Mouse (Mus musculus): ENCODE measurements around the gene Vmn1r200. TPM values are rescaled to one million over a fixed set of nuclear protein-coding genes. Genes with fewer than 3 reads are reported as not detected.
"Not testable (repeated sequence)": the region's sequence is repeated elsewhere in the genome, so short reads cannot be mapped to it uniquely, and the experiment has no call there.

Gene Vmn1r200
- not detected in 2 replicates for polyA plus RNA-seq (2015; fragmentation: Nextera tagmentation; extraction: Ambion mirVana)

DNA sequence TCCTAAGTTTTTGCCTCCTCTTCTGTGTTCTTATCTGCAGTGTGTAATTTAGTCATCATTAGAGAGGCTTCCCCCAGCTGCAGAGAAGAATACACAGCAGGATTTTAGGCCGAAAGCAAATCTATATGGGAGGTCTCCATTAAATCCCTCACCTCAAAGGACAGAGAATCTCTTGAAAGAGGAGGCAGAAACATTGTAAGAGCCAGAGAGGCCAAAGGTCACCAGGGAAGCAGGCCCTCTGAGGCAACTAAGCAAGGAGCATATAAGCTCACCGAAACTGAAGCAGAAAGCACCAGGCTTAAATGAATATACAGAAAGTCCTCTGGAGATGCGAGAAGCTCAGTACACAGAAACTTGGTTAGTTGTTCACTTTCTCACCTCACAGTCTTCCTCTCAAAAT is at the start of gene Vmn1r200:
Gene Vmn1r200, plus strand, starts transcription at position 301 of the 400 bp plus-strand sequence.
- no peak for DNase-seq (ENCODE audit: low spot score)

GRCm38 (mm10) chr13:22350064-22350463 is 40.1 kb upstream of the Vmn1r200 start, which contains the start of gene Vmn1r198:
Vmn1r198 (plus strand) TSS chr13:22350364.
- no peak for DNase-seq (ENCODE audit: low spot score)

GRCm38 (mm10) chr13:22350813-22351212 is 39.4 kb upstream of the Vmn1r200 start:
- no peak for DNase-seq (ENCODE audit: low spot score)

DNA sequence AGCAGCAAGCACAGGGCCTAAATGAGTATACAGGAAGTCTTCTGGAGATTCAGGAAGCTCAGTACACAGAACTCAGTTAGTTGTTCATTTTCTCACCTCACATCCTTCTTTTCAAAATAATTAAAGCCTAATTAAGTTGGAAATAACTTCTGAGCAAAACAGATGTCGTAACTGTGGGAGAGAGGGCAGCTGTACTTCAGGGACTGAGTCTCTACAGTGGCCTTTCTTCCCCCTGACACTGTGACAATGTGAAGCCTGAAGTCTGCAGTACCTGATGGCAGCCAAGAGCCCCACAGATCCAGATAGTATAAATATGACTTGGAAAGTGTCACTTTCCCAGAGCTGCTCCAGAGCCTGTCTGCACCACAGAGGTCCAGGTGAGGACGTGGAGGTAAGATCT is 10.7 kb upstream of the Vmn1r200 start, which contains the start of gene Vmn1r199:
Gene Vmn1r199, plus strand, starts transcription at position 301 of the 400 bp plus-strand sequence.
- DNase-seq (ENCODE audit: low spot score), result no peak

DNA sequence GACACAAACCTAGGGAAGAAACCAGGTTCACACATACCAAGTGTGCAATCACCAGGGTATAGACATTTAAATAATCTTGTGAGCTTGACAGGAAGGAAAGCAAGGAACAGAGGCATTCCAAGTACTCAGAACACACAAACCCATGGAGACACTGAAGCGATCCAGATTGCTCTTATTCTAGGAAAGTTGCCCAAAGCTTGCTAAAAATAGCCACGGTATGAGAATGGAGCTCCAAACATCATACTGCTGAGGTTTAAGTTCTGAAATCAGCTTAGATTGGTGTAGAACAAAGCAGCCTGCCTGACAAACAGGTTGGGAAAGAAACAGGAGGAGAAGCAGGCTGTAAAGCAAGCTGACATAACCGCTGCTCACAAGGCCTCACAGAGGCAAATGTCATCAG is 9.0 kb upstream of the Vmn1r200 start:
- DNase-seq (ENCODE audit: low spot score), result not testable (repeated sequence)

- no peak for DNase-seq (ENCODE audit: low spot score)
These were observed 6.8 kb upstream of the Vmn1r200 start for GRCm38 (mm10) chr13:22383401-22383800.

- DNase-seq (ENCODE audit: low spot score), result no peak
These were observed 3.1 kb upstream of the Vmn1r200 start for GRCm38 (mm10) chr13:22387050-22387449.

DNA sequence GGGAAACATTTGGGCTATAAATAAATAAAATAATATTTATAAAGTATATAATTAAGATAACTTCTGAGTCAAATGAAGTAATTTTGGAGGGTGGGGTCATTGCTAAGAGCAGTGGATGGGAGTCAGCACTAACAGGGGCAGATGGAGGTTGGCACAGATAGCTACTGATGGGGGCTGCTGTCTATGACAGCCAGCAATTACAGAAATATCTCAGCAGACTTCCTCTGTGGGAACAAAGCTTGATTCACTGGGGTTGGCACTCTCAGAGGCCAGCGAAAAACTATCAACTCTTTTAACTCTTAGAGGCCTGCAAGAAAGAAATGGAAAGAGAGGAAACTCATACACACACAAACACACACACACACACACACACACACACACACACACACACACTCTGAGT is 12.8 kb downstream of the Vmn1r200 start:
- DNase-seq (ENCODE audit: low spot score), result no peak

Other genes with a start within 250 kb of the Vmn1r200 start
- gene Vmn1r191, start 206.4 kb upstream of the Vmn1r200 start, polyA plus RNA-seq (2015; fragmentation: Nextera tagmentation; extraction: Ambion mirVana), result not detected in 2 replicates
- gene Vmn1r192, start 199.2 kb upstream of the Vmn1r200 start, polyA plus RNA-seq (2015; fragmentation: Nextera tagmentation; extraction: Ambion mirVana), result not detected in 2 replicates
- gene Vmn1r193, start 167.2 kb upstream of the Vmn1r200 start, polyA plus RNA-seq (2015; fragmentation: Nextera tagmentation; extraction: Ambion mirVana), result not detected in 2 replicates
- not detected in 2 replicates for gene Vmn1r194, start 146.2 kb upstream of the Vmn1r200 start, polyA plus RNA-seq (2015; fragmentation: Nextera tagmentation; extraction: Ambion mirVana)
- not detected in 2 replicates for gene Vmn1r195, start 119.9 kb upstream of the Vmn1r200 start, polyA plus RNA-seq (2015; fragmentation: Nextera tagmentation; extraction: Ambion mirVana)
- gene Vmn1r196, start 100.5 kb upstream of the Vmn1r200 start, polyA plus RNA-seq (2015; fragmentation: Nextera tagmentation; extraction: Ambion mirVana), result not detected in 2 replicates
- not detected in 2 replicates for gene Vmn1r197, start 65.8 kb upstream of the Vmn1r200 start, polyA plus RNA-seq (2015; fragmentation: Nextera tagmentation; extraction: Ambion mirVana)
- gene Vmn1r198, start 40.0 kb upstream of the Vmn1r200 start, polyA plus RNA-seq (2015; fragmentation: Nextera tagmentation; extraction: Ambion mirVana), result not detected in 2 replicates
- not detected in 2 replicates for gene Vmn1r199, start 10.6 kb upstream of the Vmn1r200 start, polyA plus RNA-seq (2015; fragmentation: Nextera tagmentation; extraction: Ambion mirVana)
- gene Vmn1r201, start 81.5 kb downstream of the Vmn1r200 start, polyA plus RNA-seq (2015; fragmentation: Nextera tagmentation; extraction: Ambion mirVana), result not detected in 2 replicates
- 0.03 TPM in 1 of 2 replicates, not detected in the other for gene Vmn1r202, start 115.0 kb downstream of the Vmn1r200 start, polyA plus RNA-seq (2015; fragmentation: Nextera tagmentation; extraction: Ambion mirVana)
- not detected in 2 replicates for gene Vmn1r203, start 127.7 kb downstream of the Vmn1r200 start, polyA plus RNA-seq (2015; fragmentation: Nextera tagmentation; extraction: Ambion mirVana)
- not detected in 2 replicates for gene Vmn1r204, start 162.8 kb downstream of the Vmn1r200 start, polyA plus RNA-seq (2015; fragmentation: Nextera tagmentation; extraction: Ambion mirVana)
- gene Vmn1r205, start 202.6 kb downstream of the Vmn1r200 start, polyA plus RNA-seq (2015; fragmentation: Nextera tagmentation; extraction: Ambion mirVana), result not detected in 2 replicates
- not detected in 2 replicates for gene Vmn1r206, start 233.9 kb downstream of the Vmn1r200 start, polyA plus RNA-seq (2015; fragmentation: Nextera tagmentation; extraction: Ambion mirVana)

All from thymus, postnatal 0 days (tissue).